Mouse (Mus musculus) midbrain, postnatal 0 days (tissue): ENCODE measurements at regions not wholly inside any gene's neighbourhood (a gene's known extent, or its start where the extent isn't known, plus 50 kb on each side); places are given as distances from the start of the nearest gene placed in this dataset.

Experiments
- ATAC-seq: fragments of 200-750 bp; cut with Nextera tagmentation; 2 replicates; pipeline ENCODE4 v1.8.0; 2017; ENCODE audit warnings: moderate number of reproducible peaks, mild to moderate bottlenecking, moderate TSS enrichment, moderate library complexity; ENCODE audit not compliant: low FRiP score
- DNase-seq: peaks from one replicate; pipeline ENCODE4 v3.0.0-alpha.2; 2015; ENCODE audit warnings: low spot score
- H3K27ac ChIP-seq: fragments of 300-500 bp; sonication (generic); 2 replicates; pipeline ENCODE4 v1.5.1; 2014; ENCODE audit warnings: low read depth, mild to moderate bottlenecking, low read length, mixed read lengths
- H3K27me3 ChIP-seq: fragments of 300-500 bp; sonication (generic); 2 replicates; pipeline ENCODE4 v1.6.1; 2014; ENCODE audit warnings: low read length, control low read depth, mixed read lengths; ENCODE audit not compliant: insufficient read depth
- H3K36me3 ChIP-seq: fragments of 300-500 bp; sonication (generic); 2 replicates; pipeline ENCODE4 v1.6.1; 2014; ENCODE audit warnings: low read length, control low read depth, mixed read lengths; ENCODE audit not compliant: insufficient read depth
- H3K4me1 ChIP-seq: fragments of 300-500 bp; sonication (generic); 2 replicates; pipeline ENCODE4 v1.6.1; 2014; ENCODE audit warnings: mild to moderate bottlenecking, control low read depth, antibody characterized with exemption, low read length, mixed read lengths; ENCODE audit not compliant: insufficient read depth
- H3K4me2 ChIP-seq: fragments of 300-500 bp; sonication (generic); 2 replicates; pipeline ENCODE4 v1.6.1; 2014; ENCODE audit warnings: low read depth, mild to moderate bottlenecking, low read length, mixed read lengths; ENCODE audit not compliant: poor library complexity, severe bottlenecking
- H3K4me3 ChIP-seq: fragments of 300-500 bp; sonication (generic); 2 replicates; pipeline ENCODE4 v1.5.1; 2014; ENCODE audit warnings: low read depth, mild to moderate bottlenecking, low read length, moderate library complexity
- H3K9ac ChIP-seq: fragments of 300-500 bp; sonication (generic); replicated peaks from 2 replicates; pipeline ENCODE4 v1.6.1; 2014; ENCODE audit warnings: mild to moderate bottlenecking, low read length, moderate library complexity, mixed read lengths; ENCODE audit not compliant: poor library complexity, severe bottlenecking
- H3K9me3 ChIP-seq: fragments of 300-500 bp; sonication (generic); 2 replicates; pipeline ENCODE4 v1.6.1; 2016; ENCODE audit warnings: low read length, control low read depth
- CTCF ChIP-seq: IDR thresholded peaks from 2 replicates; pipeline ENCODE4 v1.5.1; 2016; ENCODE audit warnings: antibody characterized with exemption, mild to moderate bottlenecking
- WGBS: fragments of 180-500 bp; shearing (Covaris S2); extraction: QIAGEN DNeasy Blood & Tissue Kit; methylation state at CpG from one replicate; pipeline ENCODE4 v1.1.7; 2014; 5-methylcytosine and 5-hydroxymethylcytosine counted together

DNA sequence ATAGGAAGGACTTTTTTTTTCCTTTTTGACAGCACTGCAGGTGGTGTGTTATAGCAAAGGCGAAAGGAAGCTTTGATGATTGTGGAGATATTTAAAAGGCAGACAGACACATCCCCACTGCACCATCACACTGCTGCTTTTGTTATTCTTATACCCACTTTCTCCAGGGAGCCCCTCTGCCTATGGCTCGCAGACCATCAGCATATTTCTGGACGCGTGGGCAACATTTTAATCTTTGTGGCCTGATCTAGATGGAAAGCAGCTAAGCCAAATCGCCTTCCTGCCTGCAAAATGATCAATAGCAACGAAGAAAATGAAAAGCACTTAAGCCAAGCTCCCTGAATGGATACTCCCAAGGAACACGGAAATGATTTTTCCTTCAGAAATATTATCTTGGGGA lies 1054.0 kb downstream of the Synb start:
- WGBS = 48% methylated on average over 7 of the region's 7 CpGs
- no peaks in the 10 kb centered on the region for H3K27me3 ChIP-seq
- H3K4me2 ChIP-seq = no peak overlapping the region
- TF ChIP-seq CTCF = no peak
- no peak overlapping the region for H3K9ac ChIP-seq
- H3K36me3 ChIP-seq = no peaks in the 10 kb centered on the region
- no peak overlapping the region for H3K27ac ChIP-seq
- DNase-seq (no peak), ATAC-seq (no peak)
- no peaks in the 10 kb centered on the region for H3K4me1 ChIP-seq
- 0 out of 2 replicates have a peak, but pooled peaks cover 3% of the 10 kb centered on the region for H3K9me3 ChIP-seq
- no peak overlapping the region for H3K4me3 ChIP-seq

- no peak for TF ChIP-seq CTCF
- WGBS = 71% methylated on average over 3 of the region's 3 CpGs
- no peak overlapping the region for H3K4me3 ChIP-seq
- H3K4me1 ChIP-seq = no peaks in the 10 kb centered on the region
- ATAC-seq (no peak), DNase-seq (no peak)
- H3K4me2 ChIP-seq = no peak overlapping the region
- H3K27me3 ChIP-seq = no peaks in the 10 kb centered on the region
- no peaks in the 10 kb centered on the region for H3K36me3 ChIP-seq
- no peak overlapping the region for H3K27ac ChIP-seq
- no peaks in the 10 kb centered on the region for H3K9me3 ChIP-seq
- H3K9ac ChIP-seq = no peak overlapping the region
Measured at GRCm38 (mm10) chr14:68224152-68224551, 1069.9 kb downstream of the Synb start.

GRCm38 (mm10) chr14:68219025-68219595 lies 1075.0 kb downstream of the Synb start:
- TF ChIP-seq CTCF = no peak
- Histone ChIP-seq H3K27me3 (no peaks in the 10 kb centered on the region), H3K27ac (no peak overlapping the region), H3K4me3 (no peak overlapping the region), H3K4me2 (no peak overlapping the region), H3K9ac (no peak overlapping the region), H3K36me3 (no peaks in the 10 kb centered on the region), H3K4me1 (0 out of 2 replicates have a peak, but pooled peaks cover 2% of the 10 kb centered on the region), H3K9me3 (no peaks in the 10 kb centered on the region)
- 70% methylated on average over 9 of the region's 9 CpGs for WGBS
- no peak for ATAC-seq
- peak; percentile 65 for DNase-seq

GRCm38 (mm10) chr14:68218471-68218870 lies 1075.6 kb downstream of the Synb start:
- Histone ChIP-seq H3K27me3 (no peaks in the 10 kb centered on the region), H3K4me1 (0 out of 2 replicates have a peak, but pooled peaks cover 2% of the 10 kb centered on the region), H3K4me3 (no peak overlapping the region), H3K27ac (0 out of 2 replicates have a peak overlapping the region, but pooled peaks have one; percentile 26), H3K9ac (no peak overlapping the region), H3K4me2 (no peak overlapping the region), H3K36me3 (no peaks in the 10 kb centered on the region), H3K9me3 (no peaks in the 10 kb centered on the region)
- DNase-seq (peak; percentile 56), ATAC-seq (no peak)
- WGBS = 57% methylated on average over 4 of the region's 4 CpGs
- no peak for TF ChIP-seq CTCF

GRCm38 (mm10) chr14:68217986-68218385 lies 1076.1 kb downstream of the Synb start:
- Histone ChIP-seq H3K4me2 (no peak overlapping the region), H3K9me3 (no peaks in the 10 kb centered on the region), H3K9ac (no peak overlapping the region), H3K4me3 (no peak overlapping the region), H3K27ac (0 out of 2 replicates have a peak overlapping the region, but pooled peaks have one; percentile 26), H3K27me3 (no peaks in the 10 kb centered on the region), H3K4me1 (0 out of 2 replicates have a peak, but pooled peaks cover 2% of the 10 kb centered on the region), H3K36me3 (no peaks in the 10 kb centered on the region)
- DNase-seq (no peak), ATAC-seq (no peak)
- 73% methylated on average over 6 of the region's 6 CpGs for WGBS
- TF ChIP-seq CTCF = no peak

GRCm38 (mm10) chr14:68213879-68214278 lies 1080.2 kb downstream of the Synb start:
- 89% methylated on average over 5 of the region's 5 CpGs for WGBS
- H3K27ac ChIP-seq = no peak overlapping the region
- H3K4me1 ChIP-seq = 0 out of 2 replicates have a peak, but pooled peaks cover 2% of the 10 kb centered on the region
- H3K9me3 ChIP-seq = no peaks in the 10 kb centered on the region
- ATAC-seq (no peak), DNase-seq (no peak)
- H3K27me3 ChIP-seq = no peaks in the 10 kb centered on the region
- no peaks in the 10 kb centered on the region for H3K36me3 ChIP-seq
- H3K9ac ChIP-seq = no peak overlapping the region
- no peak overlapping the region for H3K4me2 ChIP-seq
- H3K4me3 ChIP-seq = no peak overlapping the region
- no peak for TF ChIP-seq CTCF
